ENCODE assay signal across 9 mouse cellular contexts in the genomic region with DNA sequence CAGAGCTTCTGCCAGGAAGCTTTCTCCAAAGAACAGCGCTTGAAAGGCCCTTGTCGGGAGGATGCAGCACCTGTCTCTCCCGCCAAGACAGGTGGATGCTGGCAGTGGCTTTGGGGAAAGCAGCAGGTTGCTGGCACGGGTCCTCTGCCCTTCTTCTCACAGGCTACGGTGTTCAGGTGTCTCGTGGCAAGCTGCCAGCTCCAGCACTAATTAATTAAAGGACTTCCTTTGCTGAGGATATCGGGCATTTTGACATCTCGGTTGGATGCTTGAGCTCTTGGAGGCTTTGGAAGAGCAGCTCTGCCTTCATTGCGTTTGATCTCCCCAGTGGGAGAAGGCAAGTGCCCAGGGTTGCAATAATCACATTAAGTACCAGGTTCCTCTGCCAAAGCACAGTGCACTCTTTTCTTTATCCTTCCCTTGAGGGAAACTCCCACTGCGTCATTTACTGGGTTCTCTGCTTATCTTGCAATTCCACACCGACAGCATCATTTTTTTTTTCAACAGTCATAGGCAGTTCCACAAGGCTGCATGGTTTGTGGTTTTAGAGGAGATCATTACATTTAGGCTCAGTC.
DNase-seq lines count a peak whose midpoint lies in the region; ATAC-seq lines count a peak whose summit lies in the region.
"Had no signal": no experiment of that assay in that cellular context is flagged by ENCODE, and none has a peak within 500 bp of the region (broad histone marks: within the 10 kb centered on the region; RNA-seq: fewer than 3 reads in every experiment).

No protein-coding gene starts in this region.

- H3K36me3 ChIP-seq in hindbrain, embryonic 16.5 days (ENCODE audit: control insufficient read depth, insufficient read depth, low read length) = no peaks in the 10 kb centered on the region
- H3K36me3 ChIP-seq in hindbrain, embryonic 11.5 days (ENCODE audit: control insufficient read depth, insufficient read depth, low read length) = no peaks in the 10 kb centered on the region
- H3K36me3 ChIP-seq in liver, embryonic 15.5 days (replicated peaks) = no peaks in the 10 kb centered on the region
- H3K36me3 ChIP-seq: forebrain, embryonic 15.5 days had no signal

- H3K9me3 ChIP-seq in hindbrain, embryonic 16.5 days (ENCODE audit: control insufficient read depth, low read length) = no peaks in the 10 kb centered on the region
- no peaks in the 10 kb centered on the region for H3K9me3 ChIP-seq in hindbrain, embryonic 11.5 days (ENCODE audit: control insufficient read depth, low read length)
- H3K9me3 ChIP-seq in liver, embryonic 15.5 days (replicated peaks) = no peaks in the 10 kb centered on the region
- H3K9me3 ChIP-seq: forebrain, embryonic 15.5 days had no signal

- ATAC-seq in hindbrain, embryonic 16.5 days = peak; percentile 40
- no peak for ATAC-seq in hindbrain, embryonic 11.5 days (ENCODE audit: low FRiP score)
- peak; percentile 58 for ATAC-seq in liver, embryonic 15.5 days (ENCODE audit: insufficient read depth)
- ATAC-seq: forebrain, embryonic 15.5 days had no signal

- no peak overlapping the region for H3K4me3 ChIP-seq in hindbrain, embryonic 16.5 days (ENCODE audit: low read length)
- no peak overlapping the region for H3K4me3 ChIP-seq in hindbrain, embryonic 11.5 days (ENCODE audit: low read depth, low read length)
- no peak overlapping the region for H3K4me3 ChIP-seq in liver, embryonic 15.5 days (replicated peaks)
- H3K4me3 ChIP-seq: forebrain, embryonic 15.5 days had no signal

- H3K4me1 ChIP-seq in hindbrain, embryonic 16.5 days (ENCODE audit: control insufficient read depth, insufficient read depth, low read depth, low read length) = peaks cover 7% of the 10 kb centered on the region; the same call in 1 of the 2 replicates
- no peaks in the 10 kb centered on the region for H3K4me1 ChIP-seq in hindbrain, embryonic 11.5 days (replicated peaks; ENCODE audit: control insufficient read depth, insufficient read depth, low read length)
- peaks cover 20% of the 10 kb centered on the region for H3K4me1 ChIP-seq in liver, embryonic 15.5 days (replicated peaks)

- H3K27me3 ChIP-seq in hindbrain, embryonic 16.5 days (replicated peaks; ENCODE audit: control insufficient read depth, insufficient read depth, low read length) = no peaks in the 10 kb centered on the region
- H3K27me3 ChIP-seq in hindbrain, embryonic 11.5 days (ENCODE audit: control insufficient read depth, insufficient read depth, low read length) = no peaks in the 10 kb centered on the region
- no peaks in the 10 kb centered on the region for H3K27me3 ChIP-seq in liver, embryonic 15.5 days

- H3K4me2 ChIP-seq in hindbrain, embryonic 16.5 days (ENCODE audit: low read length) = no peak overlapping the region
- no peak overlapping the region for H3K4me2 ChIP-seq in hindbrain, embryonic 11.5 days (replicated peaks; ENCODE audit: low read depth, low read length)
- peak overlapping the region; percentile 35 for H3K4me2 ChIP-seq in liver, embryonic 15.5 days
- H3K4me2 ChIP-seq: forebrain, embryonic 15.5 days had no signal

- 36% methylated on average over 11 of the region's 11 CpGs for WGBS in hindbrain, embryonic 16.5 days
- WGBS in hindbrain, embryonic 11.5 days = 64% methylated on average over 11 of the region's 11 CpGs
- 36% methylated on average over 11 of the region's 11 CpGs for WGBS in liver, embryonic 15.5 days (ENCODE audit: insufficient replicate concordance)

- DNase-seq in hindbrain, embryonic 11.5 days (ENCODE audit: low spot score) = no peak
- peak; percentile 96 for DNase-seq in brain, adult 2 months (ENCODE audit: low read depth, low spot score)
- DNase-seq in cerebellum, postnatal 14 days = peak; percentile 94 to 98
- DNase-seq in adrenal gland, adult 8-10 months = no peak
- no peak for DNase-seq in frontal cortex, postnatal 36 days (ENCODE audit: low spot score in 2 of 2)
- DNase-seq in layer of hippocampus, postnatal 36 days = no peak

- H3K9ac ChIP-seq in hindbrain, embryonic 16.5 days (ENCODE audit: low read depth, low read length) = no peak overlapping the region
- no peak overlapping the region for H3K9ac ChIP-seq in hindbrain, embryonic 11.5 days (ENCODE audit: low read depth, low read length)
- H3K9ac ChIP-seq in liver, embryonic 15.5 days = no peak overlapping the region
- H3K9ac ChIP-seq: forebrain, embryonic 15.5 days had no signal

- H3K27ac ChIP-seq in hindbrain, embryonic 16.5 days (ENCODE audit: low read depth, low read length) = no peak overlapping the region
- no peak overlapping the region for H3K27ac ChIP-seq in hindbrain, embryonic 11.5 days (ENCODE audit: low read depth, low read length)
- H3K27ac ChIP-seq in liver, embryonic 15.5 days (replicated peaks) = no peak overlapping the region
- H3K27ac ChIP-seq: forebrain, embryonic 15.5 days had no signal

Comparison
In these comparisons a context has a peak if more than half of its experiments do, and no peak if none do; other contexts are left out.
1. DNase-seq: peak in brain, adult 2 months (single experiment) and cerebellum, postnatal 14 days (2 of 2); none in hindbrain, embryonic 11.5 days (single experiment), adrenal gland, adult 8-10 months (single experiment), frontal cortex, postnatal 36 days (0 of 2) and layer of hippocampus, postnatal 36 days (0 of 2).